Mouse (Mus musculus) liver, embryonic 14.5 days (tissue): Measurements from ENCODE around the gene Ldb3.

Experiments
- CTCF ChIP-seq: IDR thresholded peaks from 2 replicates; pipeline ENCODE4 v1.5.1; 2016; ENCODE audit warnings: antibody characterized with exemption, low read depth, control low read depth
- EP300 ChIP-seq: IDR thresholded peaks from 2 replicates; pipeline ENCODE4 v1.6.1; 2016; ENCODE audit warnings: antibody characterized with exemption, low read depth

DNA sequence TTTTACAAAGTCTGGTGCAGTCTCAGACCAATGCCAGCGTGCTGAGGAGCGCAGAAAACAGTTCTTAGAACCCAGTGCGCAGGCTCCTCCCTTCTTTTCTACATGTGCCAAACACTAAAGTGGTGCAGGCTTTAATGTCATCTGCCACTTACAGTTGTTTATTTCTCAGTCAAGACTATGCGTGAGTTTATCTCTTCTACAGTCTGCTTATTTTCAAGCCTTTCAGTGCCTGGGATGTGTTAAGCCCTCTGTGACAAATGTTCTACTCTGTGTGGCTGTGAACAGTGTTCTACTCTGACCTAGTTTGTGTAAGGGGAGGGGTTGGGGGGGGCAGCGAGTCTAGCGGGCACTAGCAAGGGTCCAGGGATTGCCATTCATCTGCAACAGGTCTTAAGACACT, 25.0 kb upstream of the Ldb3 start:
- TF ChIP-seq CTCF (no peak), EP300 (no peak)
